Mouse (Mus musculus) myocyte (in vitro differentiated cells): Measurements from ENCODE around the gene Gprasp1.

ENCODE experiments used
- POLR2AphosphoS2 ChIP-seq: IDR thresholded peaks from one replicate; pipeline ENCODE4 v1.6.1; 2011; ENCODE audit warnings: low read depth, control low read depth; ENCODE audit not compliant: insufficient read length
- SRF ChIP-seq: IDR thresholded peaks from one replicate; pipeline ENCODE4 v1.6.1; 2011; ENCODE audit warnings: low read depth; ENCODE audit not compliant: control insufficient read depth, insufficient read length

GRCm38 (mm10) chrX:135804149-135804548 lies 61.6 kb downstream of the Gprasp1 start:
- no peak for TF ChIP-seq SRF
- TF ChIP-seq POLR2AphosphoS2 = no peak
